Mouse (Mus musculus) activated CD4-positive, CD25-positive, alpha-beta regulatory T cell, adult 4 months (primary cell): ENCODE results near the gene Frrs1l. TPM values are rescaled to one million over a fixed set of nuclear protein-coding genes. Genes with fewer than 3 reads are reported as not detected.
A peak's percentile ranks its signal among the peaks of the same experiment; 100 is the strongest.

Source experiments
- ATAC-seq: one replicate; pipeline ENCODE4 v1.8.0; 2017
- polyA plus RNA-seq, 2 experiments: library from polyadenylated mRNA; unstranded; fragments of 100-300 nt; shearing (Covaris generic); gene quantifications; one replicate each; pipeline ENCODE4 v1.2.1; 2017

Gene Frrs1l
- under 1 TPM in 1 of 2 experiments, not detected in 1; 0.16 TPM for polyA plus RNA-seq

GRCm38 (mm10) chr4:56990215-56990584 is at the start of gene Frrs1l:
Gene Frrs1l (minus strand): TSS chr4:56990391.
- ATAC-seq = no peak

GRCm38 (mm10) chr4:57039127-57040031 is 49.2 kb upstream of the Frrs1l start:
- ATAC-seq = no peak

GRCm38 (mm10) chr4:57037554-57037953 is 47.4 kb upstream of the Frrs1l start:
- ATAC-seq = no peak

- no peak for ATAC-seq
Observed at GRCm38 (mm10) chr4:57034169-57034568, 44.0 kb upstream of the Frrs1l start.

- ATAC-seq = no peak
Observed at GRCm38 (mm10) chr4:57031440-57031839, 41.2 kb upstream of the Frrs1l start.

- ATAC-seq = peak; percentile 53
Observed at GRCm38 (mm10) chr4:57027954-57028353, 37.8 kb upstream of the Frrs1l start.

GRCm38 (mm10) chr4:57023527-57023926 is 33.3 kb upstream of the Frrs1l start:
- no peak for ATAC-seq

GRCm38 (mm10) chr4:57021288-57021687 is 31.1 kb upstream of the Frrs1l start:
- no peak for ATAC-seq

GRCm38 (mm10) chr4:57017229-57017628 is 27.0 kb upstream of the Frrs1l start:
- ATAC-seq = no peak

GRCm38 (mm10) chr4:57016366-57017171 is 26.4 kb upstream of the Frrs1l start:
- ATAC-seq = no peak

- ATAC-seq = no peak
Observed at GRCm38 (mm10) chr4:57015032-57015431, 24.8 kb upstream of the Frrs1l start.

- no peak for ATAC-seq
Observed at GRCm38 (mm10) chr4:57011454-57012046, 21.4 kb upstream of the Frrs1l start.

GRCm38 (mm10) chr4:57010919-57011318 is 20.7 kb upstream of the Frrs1l start:
- no peak for ATAC-seq

GRCm38 (mm10) chr4:57010425-57010824 is 20.2 kb upstream of the Frrs1l start:
- ATAC-seq = no peak

- ATAC-seq = no peak
Observed at GRCm38 (mm10) chr4:57007717-57008116, 17.5 kb upstream of the Frrs1l start.

GRCm38 (mm10) chr4:57005011-57005410 is 14.8 kb upstream of the Frrs1l start:
- no peak for ATAC-seq

- ATAC-seq = no peak
Observed at GRCm38 (mm10) chr4:57003886-57004285, 13.7 kb upstream of the Frrs1l start.

GRCm38 (mm10) chr4:57002751-57003150 is 12.6 kb upstream of the Frrs1l start:
- no peak for ATAC-seq

- ATAC-seq = no peak
Observed at GRCm38 (mm10) chr4:57001437-57001836, 11.2 kb upstream of the Frrs1l start.

GRCm38 (mm10) chr4:56993331-56993730 is 3.1 kb upstream of the Frrs1l start:
- no peak for ATAC-seq

GRCm38 (mm10) chr4:56991951-56992350 is 1.8 kb upstream of the Frrs1l start:
- no peak for ATAC-seq

- no peak for ATAC-seq
Observed at GRCm38 (mm10) chr4:56989431-56990214, 568 bp downstream of the Frrs1l start.
